14 mouse cellular contexts compared by ENCODE assay signal in genomic region chr2:167678600-167678999, GRCm38 (mm10). TPM values are rescaled to one million over a fixed set of nuclear protein-coding genes. Genes with fewer than 3 reads are reported as not detected.
DNase-seq lines count a peak whose midpoint lies in the region; ATAC-seq and TF ChIP-seq lines count a peak whose summit lies in the region.
"Had no signal": no experiment of that assay in that cellular context is flagged by ENCODE, and none has a peak within 500 bp of the region (broad histone marks: within the 10 kb centered on the region; RNA-seq: fewer than 3 reads in every experiment).

No protein-coding gene starts in this region.

- H3K4me1 ChIP-seq in E14TG2a.4 (replicated peaks; ENCODE audit: low read depth, low read length): peaks cover 32% of the 10 kb centered on the region
- H3K4me1 ChIP-seq in cortical plate, adult 2 months (ENCODE audit: control insufficient read depth, insufficient read depth, low read length): no peaks in the 10 kb centered on the region
- no peaks in the 10 kb centered on the region for H3K4me1 ChIP-seq in midbrain, embryonic 14.5 days (ENCODE audit: control insufficient read depth, insufficient read depth, low read length)

- no peak for TF ChIP-seq POLR2A in cortical plate, adult 2 months (IDR thresholded peaks at IDR 0.05; ENCODE audit: extremely low read depth, insufficient read depth, low read length)

- H3K4me2 ChIP-seq in midbrain, embryonic 14.5 days (ENCODE audit: low read length): no peak overlapping the region
- H3K4me2 ChIP-seq: embryonic facial prominence, embryonic 15.5 days had no signal

- H3K27me3 ChIP-seq in E14TG2a.4 (ENCODE audit: insufficient read depth, low read length): peaks cover 8% of the 10 kb centered on the region; the same call in 1 of the 2 replicates
- H3K27me3 ChIP-seq in midbrain, embryonic 14.5 days (ENCODE audit: control insufficient read depth, insufficient read depth, low read length): no peaks in the 10 kb centered on the region
- H3K27me3 ChIP-seq: embryonic facial prominence, embryonic 15.5 days had no signal

- no peak overlapping the region for H3K4me3 ChIP-seq in left cerebral cortex, adult 2 months
- no peak overlapping the region for H3K4me3 ChIP-seq in E14TG2a.4 (replicated peaks; ENCODE audit: low read length)
- no peak overlapping the region for H3K4me3 ChIP-seq in cortical plate, adult 2 months (ENCODE audit: insufficient read depth, low read length)
- H3K4me3 ChIP-seq in midbrain, embryonic 14.5 days (replicated peaks; ENCODE audit: low read depth, low read length): no peak overlapping the region
- H3K4me3 ChIP-seq: embryonic facial prominence, embryonic 15.5 days; heart, embryonic 10.5 days had no signal

- no peaks in the 10 kb centered on the region for H3K36me3 ChIP-seq in E14TG2a.4 (ENCODE audit: insufficient read depth, low read length)
- no peaks in the 10 kb centered on the region for H3K36me3 ChIP-seq in midbrain, embryonic 14.5 days (ENCODE audit: control insufficient read depth, insufficient read depth, low read length)
- H3K36me3 ChIP-seq: embryonic facial prominence, embryonic 15.5 days; heart, embryonic 10.5 days had no signal

- TF ChIP-seq CTCF in left cerebral cortex, adult 2 months (IDR thresholded peaks at IDR 0.05): peak; percentile 46
- TF ChIP-seq CTCF in E14TG2a.4 (conservative IDR thresholded peaks at IDR 0.05; ENCODE audit: low read length): peak; percentile 76
- TF ChIP-seq CTCF in cortical plate, adult 2 months (IDR thresholded peaks at IDR 0.05; ENCODE audit: extremely low read depth, insufficient read depth, low read length): peak; percentile 30

- intact Hi-C loops in left cerebral cortex, adult 2 months (cut with DNase I): no loop called here
- intact Hi-C loops in left cerebral cortex, postnatal 25 days (cut with DNase I): loop anchor here (2.0 kb wide), 1 partner anchor 148 kb away; no protein-coding TSS in a partner anchor

- no peak for DNase-seq in left cerebral cortex, adult 2 months (ENCODE audit: extremely low spot score in 1 of 2, low spot score in 2 of 2)
- DNase-seq in left cerebral cortex, postnatal 25 days (ENCODE audit: low spot score in 2 of 2): no peak
- DNase-seq in A20 (ENCODE audit: low read depth, low spot score): peak; percentile 58
- DNase-seq in adrenal gland, adult 18-20 months (ENCODE audit: low spot score in 2 of 2): no peak
- DNase-seq in ovary, adult 18-20 months (ENCODE audit: low spot score): no peak
- DNase-seq in midbrain, embryonic 14.5 days: no peak
- DNase-seq: cerebellum, postnatal 36 days; lung, postnatal 10 days had no signal

- WGBS in midbrain, embryonic 14.5 days: 51% methylated on average over 5 of the region's 5 CpGs

- no peak overlapping the region for H3K9ac ChIP-seq in midbrain, embryonic 14.5 days (replicated peaks; ENCODE audit: low read length)
- H3K9ac ChIP-seq: embryonic facial prominence, embryonic 15.5 days had no signal

- ATAC-seq in midbrain, embryonic 14.5 days (ENCODE audit: low FRiP score, low TSS enrichment): no peak

- H3K9me3 ChIP-seq in E14TG2a.4 (ENCODE audit: low read length): no peaks in the 10 kb centered on the region
- H3K9me3 ChIP-seq in midbrain, embryonic 14.5 days (ENCODE audit: control insufficient read depth, low read length): no peaks in the 10 kb centered on the region
- H3K9me3 ChIP-seq: embryonic facial prominence, embryonic 15.5 days; heart, embryonic 10.5 days had no signal

- no peak overlapping the region for H3K27ac ChIP-seq in left cerebral cortex, adult 2 months
- no peak overlapping the region for H3K27ac ChIP-seq in cortical plate, adult 2 months (ENCODE audit: insufficient read depth, low read length)
- no peak overlapping the region for H3K27ac ChIP-seq in midbrain, embryonic 14.5 days (replicated peaks; ENCODE audit: low read depth, low read length)
- H3K27ac ChIP-seq: embryonic facial prominence, embryonic 15.5 days; heart, embryonic 10.5 days had no signal

RNA-seq across cellular contexts. Expression of gene Cebpb, which starts 10.1 kb away (rescaled TPM):
- total RNA-seq in left cerebral cortex, adult 2 months (2021): 10 to 100 TPM; 15.1 to 19.2 TPM
- total RNA-seq in left cerebral cortex, postnatal 25 days (2021): 10 to 100 TPM; 12.1 to 12.7 TPM
- polyA plus RNA-seq in cortical plate, adult 2 months (2012; rRNA removed): 16.7 and 19.4 TPM in 2 replicates
- total RNA-seq in adrenal gland, adult 18-20 months (2021): 100 to 1,000 TPM; 433 to 502 TPM
- polyA plus RNA-seq in midbrain, embryonic 14.5 days (2014; fragmentation: Nextera tagmentation; extraction: Ambion mirVana): 1.4 TPM in 2 replicates

RNA-seq across cellular contexts. Expression of gene Tmem189, which starts 11.0 kb away (rescaled TPM):
- total RNA-seq in left cerebral cortex, adult 2 months (2021): 10 to 100 TPM; 42.3 to 43.0 TPM
- total RNA-seq in left cerebral cortex, postnatal 25 days (2021): 10 to 100 TPM; 49.7 to 54.0 TPM
- polyA plus RNA-seq in cortical plate, adult 2 months (2012; rRNA removed): 88.8 and 89.0 TPM in 2 replicates
- total RNA-seq in adrenal gland, adult 18-20 months (2021): 10 to 100 TPM; 21.4 to 26.6 TPM
- 28.8 and 29.9 TPM in 2 replicates for polyA plus RNA-seq in midbrain, embryonic 14.5 days (2014; fragmentation: Nextera tagmentation; extraction: Ambion mirVana)

RNA-seq across cellular contexts. Expression of gene Gm20431, which starts 17.3 kb away (rescaled TPM):
- 10 to 100 TPM; 29.1 to 38.0 TPM for total RNA-seq in left cerebral cortex, adult 2 months (2021)
- 10 to 100 TPM; 43.9 to 47.8 TPM for total RNA-seq in left cerebral cortex, postnatal 25 days (2021)
- polyA plus RNA-seq in cortical plate, adult 2 months (2012; rRNA removed): 0.93 TPM in 1 of 2 replicates, not detected in the other
- 10 to 100 TPM; 11.6 to 15.2 TPM for total RNA-seq in adrenal gland, adult 18-20 months (2021)
- polyA plus RNA-seq in midbrain, embryonic 14.5 days (2014; fragmentation: Nextera tagmentation; extraction: Ambion mirVana): 8.0 and 11.5 TPM in 2 replicates
- total RNA-seq: hematopoietic stem cell, adult 5-6 weeks had no signal
- polyA plus RNA-seq: urinary bladder, adult 2 months had no signal

RNA-seq across cellular contexts. Expression of gene Ube2v1, which starts 46.7 kb away (rescaled TPM):
- 100 to 1,000 TPM; 244 to 274 TPM for total RNA-seq in left cerebral cortex, adult 2 months (2021)
- 100 to 1,000 TPM; 254 to 264 TPM for total RNA-seq in left cerebral cortex, postnatal 25 days (2021)
- polyA plus RNA-seq in cortical plate, adult 2 months (2012; rRNA removed): 251 and 267 TPM in 2 replicates
- total RNA-seq in adrenal gland, adult 18-20 months (2021): 100 to 1,000 TPM; 184 to 195 TPM
- polyA plus RNA-seq in midbrain, embryonic 14.5 days (2014; fragmentation: Nextera tagmentation; extraction: Ambion mirVana): 286 and 299 TPM in 2 replicates

Comparison
In these comparisons a context has a peak if more than half of its experiments do, and no peak if none do; other contexts are left out.
1. RNA of gene Cebpb, which starts 10.1 kb away (total RNA-seq): 433 to 502 TPM in adrenal gland, adult 18-20 months; 15.1 to 19.2 TPM in left cerebral cortex, adult 2 months and 12.1 to 12.7 TPM in left cerebral cortex, postnatal 25 days; every median in the first group is over 10 times any median in the second.
2. Peak in every context shown above with its lines, with median percentiles within 50 percentile points of each other: CTCF ChIP-seq.